Mouse (Mus musculus) heart, postnatal 0 days (tissue): ENCODE measurements around the gene Ssbp3.

Experiments
- CTCF ChIP-seq: IDR thresholded peaks from 2 replicates; pipeline ENCODE4 v1.5.1; 2016; ENCODE audit warnings: antibody characterized with exemption, control low read depth, low read depth
- EP300 ChIP-seq: IDR thresholded peaks from 2 replicates; pipeline ENCODE4 v1.6.1; 2016; ENCODE audit warnings: antibody characterized with exemption, low read depth

DNA sequence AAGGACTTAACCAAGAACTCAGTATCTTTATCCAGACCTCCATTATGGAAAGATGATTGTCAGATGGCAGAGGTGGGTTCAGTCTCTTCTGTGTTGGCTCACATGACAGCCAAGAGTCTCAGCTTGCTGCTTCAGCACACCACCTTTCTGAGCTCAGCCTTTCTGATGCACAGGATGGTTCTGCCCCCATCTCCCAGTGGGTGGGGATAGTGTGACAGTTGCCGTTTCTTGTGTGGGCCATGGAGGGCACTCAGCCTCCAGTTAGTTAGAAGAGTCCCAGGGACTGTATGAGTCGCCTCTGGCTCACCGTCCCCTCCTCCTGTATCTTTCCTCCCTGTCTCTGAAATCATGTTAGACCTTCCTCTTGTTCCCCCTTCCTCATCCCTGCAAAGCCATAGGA, 55.9 kb downstream of the Ssbp3 start:
- TF ChIP-seq CTCF (no peak), EP300 (no peak)
